Mouse (Mus musculus) gastrocnemius, adult 8-10 months (tissue): ENCODE measurements around the gene Dclre1a. TPM values are rescaled to one million over a fixed set of nuclear protein-coding genes. Genes with fewer than 3 reads are reported as not detected.

Experiments used
- DNase-seq, 2 experiments: peaks; one replicate each; pipeline ENCODE4 v3.0.0; 2022; ENCODE audit warnings: low spot score in 2 of 2
- total RNA-seq, 4 experiments: library from RNA; stranded (reverse); gene quantifications; 2 replicates each; pipeline ENCODE4 v1.2.4; 2022

Dclre1a gene
- total RNA-seq, result 1 to 10 TPM; 2.8 to 4.5 (median 3.5) TPM

GRCm38 (mm10) chr19:56547456-56548229 is at the start of gene Dclre1a:
TSS of gene Dclre1a (minus strand) at chr19:56548222.
- peak; percentile 16 to 50 for DNase-seq

GRCm38 (mm10) chr19:56592472-56592871 is 44.5 kb upstream of the Dclre1a start:
- no peak for DNase-seq

- no peak for DNase-seq
These were observed 42.2 kb upstream of the Dclre1a start for GRCm38 (mm10) chr19:56590250-56590649.

GRCm38 (mm10) chr19:56589455-56589854 is 41.4 kb upstream of the Dclre1a start:
- no peak for DNase-seq

GRCm38 (mm10) chr19:56589008-56589407 is 41.0 kb upstream of the Dclre1a start:
- no peak for DNase-seq

- DNase-seq, result peak; percentile 61 to 77
These were observed 40.2 kb upstream of the Dclre1a start for GRCm38 (mm10) chr19:56588205-56588626.

- no peak for DNase-seq
These were observed 38.3 kb upstream of the Dclre1a start for GRCm38 (mm10) chr19:56586320-56586719.

GRCm38 (mm10) chr19:56584288-56584687 is 36.3 kb upstream of the Dclre1a start:
- no peak for DNase-seq

GRCm38 (mm10) chr19:56583785-56584184 is 35.8 kb upstream of the Dclre1a start:
- no peak for DNase-seq

GRCm38 (mm10) chr19:56581981-56582380 is 34.0 kb upstream of the Dclre1a start:
- no peak for DNase-seq

- no peak for DNase-seq
These were observed 29.8 kb upstream of the Dclre1a start for GRCm38 (mm10) chr19:56577801-56578200.

- no peak for DNase-seq
These were observed 25.2 kb upstream of the Dclre1a start for GRCm38 (mm10) chr19:56573184-56573583.

GRCm38 (mm10) chr19:56571913-56572312 is 23.9 kb upstream of the Dclre1a start:
- DNase-seq, result no peak

- DNase-seq, result no peak
These were observed 23.2 kb upstream of the Dclre1a start for GRCm38 (mm10) chr19:56571234-56571633.

- DNase-seq, result no peak
These were observed 22.8 kb upstream of the Dclre1a start for GRCm38 (mm10) chr19:56570781-56571180.

GRCm38 (mm10) chr19:56566940-56567339 is 18.9 kb upstream of the Dclre1a start:
- no peak for DNase-seq

GRCm38 (mm10) chr19:56566041-56566440 is 18.0 kb upstream of the Dclre1a start:
- no peak for DNase-seq

- DNase-seq, result no peak
These were observed 17.3 kb upstream of the Dclre1a start for GRCm38 (mm10) chr19:56565358-56565757.

GRCm38 (mm10) chr19:56563469-56563868 is 15.4 kb upstream of the Dclre1a start:
- DNase-seq, result no peak

GRCm38 (mm10) chr19:56562433-56563138 is 14.6 kb upstream of the Dclre1a start:
- no peak for DNase-seq

- DNase-seq, result no peak
These were observed 8.0 kb upstream of the Dclre1a start for GRCm38 (mm10) chr19:56555972-56556371.

GRCm38 (mm10) chr19:56553177-56553576 is 5.2 kb upstream of the Dclre1a start:
- DNase-seq, result no peak
